Mouse (Mus musculus) hindbrain, embryonic 13.5 days (tissue): ENCODE measurements around the gene Spata6. TPM values are rescaled to one million over a fixed set of nuclear protein-coding genes. Genes with fewer than 3 reads are reported as not detected.

Experiments
- ATAC-seq: fragments of 200-750 bp; cut with Nextera tagmentation; 2 replicates; pipeline ENCODE4 v1.8.0; 2017; ENCODE audit warnings: moderate TSS enrichment; ENCODE audit not compliant: low FRiP score
- H3K27ac ChIP-seq: fragments of 300-500 bp; sonication (generic); 2 replicates; pipeline ENCODE4 v1.5.1; 2015; ENCODE audit warnings: inconsistent platforms, mild to moderate bottlenecking, moderate library complexity
- H3K27me3 ChIP-seq: fragments of 300-500 bp; sonication (generic); 2 replicates; pipeline ENCODE4 v1.6.1; 2015; ENCODE audit warnings: mild to moderate bottlenecking, inconsistent platforms
- H3K36me3 ChIP-seq: fragments of 300-500 bp; sonication (generic); 2 replicates; pipeline ENCODE4 v1.6.1; 2015; ENCODE audit warnings: mild to moderate bottlenecking, inconsistent platforms
- H3K4me1 ChIP-seq: fragments of 300-500 bp; sonication (generic); replicated peaks from 2 replicates; pipeline ENCODE4 v1.6.1; 2015; ENCODE audit warnings: inconsistent platforms
- H3K4me2 ChIP-seq: fragments of 300-500 bp; sonication (generic); 2 replicates; pipeline ENCODE4 v1.6.1; 2015; ENCODE audit warnings: inconsistent platforms, mild to moderate bottlenecking, moderate library complexity
- H3K4me3 ChIP-seq: fragments of 300-500 bp; sonication (generic); 2 replicates; pipeline ENCODE4 v1.5.1; 2015; ENCODE audit warnings: mild to moderate bottlenecking, inconsistent platforms
- H3K9ac ChIP-seq: fragments of 300-500 bp; sonication (generic); 2 replicates; pipeline ENCODE4 v1.6.1; 2015; ENCODE audit warnings: mild to moderate bottlenecking, inconsistent platforms
- H3K9me3 ChIP-seq: fragments of 300-500 bp; sonication (generic); 2 replicates; pipeline ENCODE4 v1.6.1; 2016; ENCODE audit warnings: inconsistent platforms
- WGBS: fragments of 180-500 bp; shearing (Covaris S2); methylation state at CpG from one replicate; pipeline ENCODE4 v1.1.7; 2015; 5-methylcytosine and 5-hydroxymethylcytosine counted together
- polyA plus RNA-seq: library from polyadenylated mRNA; unstranded; fragments of >200 nt; fragmentation: Nextera tagmentation; extraction: Ambion mirVana; gene quantifications from 2 replicates; pipeline ENCODE4 v1.2.1, GENCODE M21; 2015

The Spata6 gene
- polyA plus RNA-seq, result 16.8 and 20.6 TPM in 2 replicates

DNA sequence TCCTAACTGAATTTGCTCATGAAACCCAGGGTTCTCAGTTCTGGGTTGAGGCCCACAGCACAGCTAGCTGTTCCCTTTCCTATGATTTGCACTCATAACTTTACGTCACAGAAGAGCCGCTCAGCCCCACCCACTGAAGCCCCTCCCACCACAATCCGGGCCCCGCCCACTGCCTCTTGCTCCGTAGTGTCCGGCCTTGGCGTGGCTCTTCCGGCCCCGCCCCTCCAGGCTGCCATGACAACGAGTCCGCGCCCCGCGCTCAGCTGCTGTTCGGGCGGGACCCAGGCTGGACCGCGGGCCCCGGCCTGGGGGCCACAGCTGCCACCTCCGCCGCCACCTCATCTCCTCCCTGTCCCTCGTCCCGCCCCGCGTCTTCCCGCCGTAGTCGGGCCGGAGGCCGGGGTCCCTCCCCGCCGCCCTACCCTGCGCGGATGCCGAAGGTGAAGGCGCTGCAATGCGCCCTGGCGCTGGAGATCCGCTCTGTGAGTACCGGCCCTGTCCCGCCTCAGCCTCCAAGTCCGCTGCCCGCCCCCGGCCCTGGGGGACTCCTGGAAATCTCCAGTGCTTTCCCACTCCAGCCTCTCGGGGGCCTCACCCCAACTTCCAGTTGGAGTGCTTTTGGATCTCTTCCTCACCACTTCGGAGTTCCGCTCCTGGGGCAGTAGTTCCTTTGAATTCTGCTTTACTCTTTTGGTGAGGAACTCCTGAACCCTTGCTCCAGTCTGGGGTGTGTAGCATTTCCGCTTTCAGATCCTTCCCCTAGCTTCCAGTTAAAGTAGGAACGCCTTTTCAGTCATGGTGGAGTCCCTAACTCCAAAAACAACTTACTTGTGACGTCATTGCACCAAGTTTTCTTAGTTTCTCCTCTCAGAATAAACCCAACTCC, at the start of gene Spata6:
Gene Spata6, plus strand, starts transcription at position 209 of the 886 bp plus-strand sequence.
- H3K27ac ChIP-seq, result peak within 1 kb of the TSS; percentile 56
- WGBS, result 1% methylated on average over 50 of the region's 50 CpGs
- peak within 1 kb of the TSS; percentile 71 for H3K4me3 ChIP-seq
- no peaks in the 10 kb centered on the region for H3K27me3 ChIP-seq
- peak within 1 kb of the TSS; percentile 80 for H3K9ac ChIP-seq
- peak; percentile 94 for ATAC-seq
- H3K4me2 ChIP-seq, result peak within 1 kb of the TSS; percentile 82
- H3K36me3 ChIP-seq, result no peaks in the 10 kb centered on the region
- no peaks in the 10 kb centered on the region for H3K9me3 ChIP-seq
- H3K4me1 ChIP-seq, result peaks cover 11% of the 10 kb centered on the region

DNA sequence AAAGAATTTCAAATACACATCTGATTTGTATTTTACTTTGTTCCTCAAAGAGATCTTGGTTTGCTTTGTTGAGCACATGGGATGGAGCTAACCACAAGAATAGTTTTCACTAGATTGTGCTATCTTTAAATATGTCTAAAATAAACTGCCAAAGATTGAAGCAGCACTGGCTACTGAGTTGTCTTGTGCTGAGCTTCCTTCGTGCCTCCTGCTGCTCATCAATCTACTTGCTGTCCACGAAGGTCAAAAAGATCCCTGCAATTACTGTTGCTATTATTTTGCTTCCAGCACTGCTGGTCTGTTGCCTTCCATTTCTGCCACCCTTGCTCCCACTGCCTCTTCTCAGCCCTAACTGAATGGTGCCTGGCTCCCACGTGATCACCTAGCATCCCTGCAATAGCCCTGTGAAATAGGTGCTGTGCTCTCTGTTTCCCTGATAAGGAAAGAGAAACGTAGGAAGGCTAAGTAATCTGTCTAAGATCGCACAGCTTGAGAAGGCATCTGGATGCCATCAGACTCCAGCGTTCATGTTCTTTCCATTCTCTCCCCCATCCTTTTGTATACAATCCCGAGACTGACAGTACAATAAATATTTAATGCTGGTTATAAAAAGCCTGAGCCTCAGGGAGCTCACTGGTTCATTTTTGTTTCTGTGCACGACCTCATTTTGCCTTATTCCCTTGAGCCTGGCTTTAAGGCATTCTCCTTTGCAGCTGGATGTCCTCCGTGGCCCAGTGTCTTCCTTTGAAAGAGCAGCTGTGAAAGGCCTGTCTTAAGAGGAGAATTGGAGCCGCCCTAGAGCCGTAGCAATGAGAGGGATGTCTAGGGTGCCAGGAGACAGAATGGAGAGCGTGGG, 49.0 kb upstream of the Spata6 start:
- H3K9ac ChIP-seq, result no peak overlapping the region
- WGBS, result 21% methylated on average over 12 of the region's 12 CpGs

DNA sequence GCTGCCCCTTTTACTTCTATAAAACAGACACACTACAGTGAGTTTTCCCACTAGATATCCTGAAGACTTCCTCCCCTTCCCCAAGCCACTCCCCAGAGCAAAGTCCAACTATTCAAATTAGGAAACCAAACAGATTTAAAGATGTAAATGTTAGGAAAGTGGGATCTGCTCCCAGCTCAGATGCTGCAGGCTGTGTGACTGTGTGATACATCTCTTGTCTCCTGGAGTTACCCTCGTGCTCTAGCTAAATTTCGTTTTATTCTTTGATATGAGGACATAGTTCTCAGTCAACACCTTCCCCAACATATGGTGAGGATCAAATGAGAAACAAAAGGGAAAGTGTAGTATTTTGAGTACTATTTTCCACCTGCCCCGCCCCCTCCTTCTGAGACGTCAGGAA, 48.3 kb upstream of the Spata6 start:
- no peak for ATAC-seq
- Histone ChIP-seq H3K4me3 (no peak overlapping the region), H3K9me3 (no peaks in the 10 kb centered on the region), H3K4me1 (peaks cover 15% of the 10 kb centered on the region), H3K27me3 (0 out of 2 replicates have a peak, but pooled peaks cover 2% of the 10 kb centered on the region), H3K9ac (no peak overlapping the region), H3K36me3 (no peaks in the 10 kb centered on the region), H3K27ac (peak overlapping the region; percentile 75), H3K4me2 (no peak overlapping the region)
- 65% methylated on average over 4 of the region's 4 CpGs for WGBS

More for the DNA sequence above, 49.0 kb upstream of the Spata6 start:
- H3K36me3 ChIP-seq, result no peaks in the 10 kb centered on the region
- no peak overlapping the region for H3K4me3 ChIP-seq
- peak overlapping the region; percentile 75 for H3K27ac ChIP-seq
- ATAC-seq, result peak; percentile 60
- no peaks in the 10 kb centered on the region for H3K9me3 ChIP-seq
- 0 out of 2 replicates have a peak, but pooled peaks cover 6% of the 10 kb centered on the region for H3K27me3 ChIP-seq
- no peak overlapping the region for H3K4me2 ChIP-seq
- peaks cover 15% of the 10 kb centered on the region for H3K4me1 ChIP-seq

DNA sequence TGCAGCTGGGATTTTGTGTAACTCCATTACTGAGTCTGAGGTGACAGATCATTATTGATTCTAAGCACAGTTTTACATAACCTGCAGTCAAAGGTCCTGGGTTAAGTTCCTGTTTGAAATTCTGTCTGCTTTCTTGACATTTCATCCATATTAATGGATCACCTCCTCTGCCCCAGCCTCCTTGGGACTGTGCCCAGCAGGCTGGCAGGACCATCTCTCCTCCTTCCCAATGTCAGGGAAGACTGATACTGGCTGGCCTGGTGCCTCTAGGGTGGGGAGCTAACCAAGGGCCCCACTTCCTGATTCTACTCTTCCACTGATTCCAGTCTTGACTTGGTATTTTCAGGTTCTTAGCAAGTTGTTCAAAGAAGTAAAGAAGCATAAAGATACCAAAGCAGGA, 45.9 kb upstream of the Spata6 start:
- Histone ChIP-seq H3K27ac (no peak overlapping the region), H3K9ac (no peak overlapping the region), H3K27me3 (no peaks in the 10 kb centered on the region), H3K4me3 (no peak overlapping the region), H3K36me3 (no peaks in the 10 kb centered on the region), H3K4me1 (peaks cover 15% of the 10 kb centered on the region), H3K9me3 (no peaks in the 10 kb centered on the region), H3K4me2 (no peak overlapping the region)
- no peak for ATAC-seq

DNA sequence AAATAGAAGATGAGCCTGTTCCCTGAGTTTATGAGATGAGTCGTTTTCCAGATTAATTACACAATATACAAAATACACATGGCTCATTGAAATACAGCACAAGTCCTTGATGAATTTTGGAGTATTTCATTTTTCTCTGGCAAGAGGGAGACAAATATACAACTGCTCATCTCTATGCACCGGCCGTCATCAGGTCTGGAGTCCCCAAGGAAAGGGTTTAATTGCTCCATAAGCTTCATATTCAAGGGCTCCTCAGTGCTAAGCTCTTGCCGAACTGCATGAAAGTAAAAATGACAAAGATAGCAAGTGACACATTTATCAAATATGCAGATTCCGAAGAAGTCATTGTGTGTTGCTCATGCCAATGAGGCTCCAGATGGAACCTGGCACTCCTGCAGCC, 37.9 kb upstream of the Spata6 start:
- H3K27me3 ChIP-seq, result 0 out of 2 replicates have a peak, but pooled peaks cover 3% of the 10 kb centered on the region
- H3K9ac ChIP-seq, result no peak overlapping the region
- H3K36me3 ChIP-seq, result no peaks in the 10 kb centered on the region
- H3K27ac ChIP-seq, result no peak overlapping the region
- 55% methylated on average over 5 of the region's 5 CpGs for WGBS
- no peaks in the 10 kb centered on the region for H3K9me3 ChIP-seq
- ATAC-seq, result 0 out of 2 replicates have a peak, but pooled peaks have one; percentile 41
- H3K4me2 ChIP-seq, result no peak overlapping the region
- H3K4me1 ChIP-seq, result 0 out of 2 replicates have a peak, but pooled peaks cover 11% of the 10 kb centered on the region
- H3K4me3 ChIP-seq, result no peak overlapping the region

DNA sequence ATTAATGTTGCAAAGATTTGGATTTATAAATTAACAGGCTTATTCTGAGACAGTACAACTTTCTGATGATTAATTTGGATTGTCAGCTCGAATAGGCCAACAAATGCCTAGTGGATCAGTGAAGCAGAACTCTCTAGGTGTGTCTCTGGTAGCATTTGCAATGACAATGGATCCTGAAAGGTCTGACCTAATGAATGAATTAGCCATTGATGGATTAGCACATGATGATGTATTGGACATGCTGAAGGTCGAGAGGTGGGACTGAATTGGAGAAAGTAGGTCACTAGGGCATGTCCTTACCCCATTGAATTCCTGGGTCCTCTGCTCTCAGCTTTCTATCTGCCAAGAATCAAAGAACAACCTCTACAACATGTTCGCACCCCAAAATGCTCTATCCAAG, 37.0 kb upstream of the Spata6 start:
- no peak for ATAC-seq
- no peak overlapping the region for H3K9ac ChIP-seq
- no peak overlapping the region for H3K4me3 ChIP-seq
- H3K27ac ChIP-seq, result no peak overlapping the region
- 0 out of 2 replicates have a peak, but pooled peaks cover 3% of the 10 kb centered on the region for H3K27me3 ChIP-seq
- 76% methylated on average over 3 of the region's 3 CpGs for WGBS
- no peak overlapping the region for H3K4me2 ChIP-seq
- no peaks in the 10 kb centered on the region for H3K36me3 ChIP-seq
- no peaks in the 10 kb centered on the region for H3K9me3 ChIP-seq
- peaks cover 13% of the 10 kb centered on the region; the same call in 1 of the 2 replicates for H3K4me1 ChIP-seq

DNA sequence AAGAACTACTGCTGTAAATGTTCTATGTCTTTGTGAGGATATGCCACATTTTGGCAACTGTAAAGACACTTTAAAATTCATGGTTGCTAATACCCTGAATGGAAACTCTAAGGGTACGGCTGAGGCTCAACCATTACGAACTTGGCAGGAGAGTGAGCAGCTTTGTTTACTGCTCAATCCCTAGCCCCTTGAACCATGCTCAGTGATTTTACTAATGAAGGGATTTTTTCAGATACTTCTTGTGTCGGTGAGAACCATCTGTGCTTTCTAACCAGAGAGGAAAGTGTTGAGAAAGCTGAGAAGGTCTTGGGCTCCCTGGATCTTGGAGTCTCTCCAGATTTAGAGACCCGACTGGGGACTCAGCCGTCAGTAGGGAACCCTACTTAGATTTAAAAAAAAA, 35.9 kb upstream of the Spata6 start:
- Histone ChIP-seq H3K4me3 (no peak overlapping the region), H3K9ac (no peak overlapping the region), H3K4me2 (no peak overlapping the region), H3K27ac (no peak overlapping the region), H3K4me1 (peaks cover 13% of the 10 kb centered on the region; the same call in 1 of the 2 replicates), H3K36me3 (no peaks in the 10 kb centered on the region), H3K9me3 (no peaks in the 10 kb centered on the region), H3K27me3 (0 out of 2 replicates have a peak, but pooled peaks cover 3% of the 10 kb centered on the region)
- 79% methylated on average over 5 of the region's 5 CpGs for whole genome bisulfite sequencing
- no peak for ATAC-seq

DNA sequence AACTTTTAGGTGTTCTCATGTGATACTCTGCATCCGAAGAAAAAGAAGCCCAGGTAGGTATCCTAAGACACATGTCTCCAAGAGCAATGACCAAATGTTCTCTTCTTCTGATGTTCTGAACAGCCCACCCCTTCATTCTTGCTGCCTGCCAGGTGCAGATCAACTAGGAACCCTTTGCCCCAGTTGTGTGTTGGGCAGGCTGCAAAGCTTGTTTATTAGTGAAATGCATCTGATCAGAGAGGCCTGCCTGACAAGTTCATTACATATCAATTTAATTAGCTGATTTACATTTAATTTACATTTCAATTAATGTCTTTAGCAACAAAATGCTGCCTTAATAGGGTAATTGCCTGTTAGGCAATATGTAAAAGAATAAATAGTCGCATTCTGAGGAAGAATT, 33.8 kb upstream of the Spata6 start:
- ATAC-seq, result no peak
- 57% methylated on average over 2 of the region's 2 CpGs for WGBS

DNA sequence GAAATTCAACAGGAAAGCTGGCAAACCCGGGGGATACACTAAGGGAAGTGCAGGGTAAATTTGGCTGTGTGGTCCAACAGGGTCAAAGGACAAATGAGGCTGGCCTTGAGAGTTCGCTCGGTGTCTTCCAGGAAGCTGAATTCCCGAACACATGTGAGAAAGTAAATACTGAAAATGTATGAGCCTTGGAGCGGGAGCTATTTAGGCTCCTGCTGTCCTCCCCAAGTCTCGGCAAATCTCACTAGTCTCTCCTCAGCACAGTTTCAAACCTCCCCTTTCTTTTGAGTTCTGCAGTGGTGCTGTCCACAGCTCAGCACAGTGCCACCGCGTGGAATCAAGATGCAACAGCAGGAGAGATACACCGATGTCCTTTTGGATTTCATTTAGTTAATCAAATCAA, 32.8 kb upstream of the Spata6 start:
- 0 out of 2 replicates have a peak, but pooled peaks cover 3% of the 10 kb centered on the region for H3K27me3 ChIP-seq
- 0 out of 2 replicates have a peak overlapping the region, but pooled peaks have one; percentile 26 for H3K4me2 ChIP-seq
- no peak overlapping the region for H3K27ac ChIP-seq
- H3K9me3 ChIP-seq, result no peaks in the 10 kb centered on the region
- 10% methylated on average over 9 of the region's 9 CpGs for WGBS
- H3K4me1 ChIP-seq, result peaks cover 21% of the 10 kb centered on the region
- ATAC-seq, result peak; percentile 67
- no peak overlapping the region for H3K4me3 ChIP-seq
- no peaks in the 10 kb centered on the region for H3K36me3 ChIP-seq
- H3K9ac ChIP-seq, result no peak overlapping the region

More for the DNA sequence above, 33.8 kb upstream of the Spata6 start:
- Histone ChIP-seq H3K4me1 (peaks cover 13% of the 10 kb centered on the region; the same call in 1 of the 2 replicates), H3K4me2 (no peak overlapping the region), H3K9ac (no peak overlapping the region), H3K9me3 (no peaks in the 10 kb centered on the region), H3K27me3 (0 out of 2 replicates have a peak, but pooled peaks cover 3% of the 10 kb centered on the region), H3K36me3 (no peaks in the 10 kb centered on the region), H3K27ac (no peak overlapping the region), H3K4me3 (no peak overlapping the region)

DNA sequence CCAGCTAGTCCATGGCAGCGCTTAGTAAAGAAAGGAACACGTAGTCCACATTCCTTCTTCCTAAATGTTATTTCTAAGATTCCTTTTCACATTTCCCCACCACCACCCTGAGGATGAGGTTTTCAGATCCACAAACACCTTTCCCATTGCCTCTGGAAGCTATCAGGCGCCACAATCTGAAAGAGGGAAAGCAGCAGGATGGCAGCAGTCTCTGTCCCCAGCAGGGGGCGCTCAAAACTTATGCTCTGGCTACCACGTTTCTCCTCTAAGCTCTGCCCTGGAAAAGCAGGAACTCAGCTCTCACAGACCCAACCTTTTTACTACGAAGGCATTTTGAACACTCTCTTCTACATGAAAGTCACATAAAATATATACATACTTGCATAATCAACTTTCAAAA, 32.2 kb upstream of the Spata6 start:
- H3K9ac ChIP-seq, result no peak overlapping the region

DNA sequence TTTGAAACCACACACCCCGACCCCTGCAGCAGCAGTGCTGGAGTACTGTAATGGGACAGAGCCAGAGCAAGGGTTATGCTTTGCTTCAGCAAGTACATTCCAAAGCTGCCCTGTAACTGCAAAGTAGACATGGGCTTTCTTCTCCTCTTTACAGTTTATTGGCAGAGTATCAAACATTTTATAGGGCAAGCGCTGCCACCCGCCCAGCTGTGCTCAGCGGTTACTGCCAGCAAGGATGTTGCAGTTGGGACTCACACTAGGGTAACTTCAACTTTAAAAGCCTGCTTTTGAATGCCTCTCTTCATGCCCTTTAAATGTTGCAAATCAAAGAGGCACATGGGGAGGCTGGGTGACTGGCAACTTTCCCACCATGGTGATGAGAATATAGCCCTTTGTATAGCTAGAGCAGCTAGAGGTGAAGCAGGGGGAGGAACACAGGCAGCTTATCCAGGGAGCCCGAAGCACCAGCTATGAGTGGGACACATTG, 28.7 kb upstream of the Spata6 start:
- ATAC-seq, result peak; percentile 79
- WGBS, result 47% methylated on average over 5 of the region's 5 CpGs
- no peaks in the 10 kb centered on the region for H3K27me3 ChIP-seq
- H3K9me3 ChIP-seq, result no peaks in the 10 kb centered on the region
- 0 out of 2 replicates have a peak overlapping the region, but pooled peaks have one; percentile 20 for H3K27ac ChIP-seq
- H3K9ac ChIP-seq, result no peak overlapping the region
- H3K4me2 ChIP-seq, result no peak overlapping the region
- H3K4me1 ChIP-seq, result peaks cover 15% of the 10 kb centered on the region
- no peak overlapping the region for H3K4me3 ChIP-seq
- no peaks in the 10 kb centered on the region for H3K36me3 ChIP-seq

More for the DNA sequence above, 32.2 kb upstream of the Spata6 start:
- Histone ChIP-seq H3K27me3 (0 out of 2 replicates have a peak, but pooled peaks cover 3% of the 10 kb centered on the region), H3K4me1 (peaks cover 21% of the 10 kb centered on the region), H3K4me3 (no peak overlapping the region), H3K27ac (no peak overlapping the region), H3K9me3 (no peaks in the 10 kb centered on the region), H3K4me2 (peak overlapping the region; percentile 15), H3K36me3 (no peaks in the 10 kb centered on the region)
- WGBS, result 16% methylated on average over 6 of the region's 6 CpGs
- ATAC-seq, result no peak

DNA sequence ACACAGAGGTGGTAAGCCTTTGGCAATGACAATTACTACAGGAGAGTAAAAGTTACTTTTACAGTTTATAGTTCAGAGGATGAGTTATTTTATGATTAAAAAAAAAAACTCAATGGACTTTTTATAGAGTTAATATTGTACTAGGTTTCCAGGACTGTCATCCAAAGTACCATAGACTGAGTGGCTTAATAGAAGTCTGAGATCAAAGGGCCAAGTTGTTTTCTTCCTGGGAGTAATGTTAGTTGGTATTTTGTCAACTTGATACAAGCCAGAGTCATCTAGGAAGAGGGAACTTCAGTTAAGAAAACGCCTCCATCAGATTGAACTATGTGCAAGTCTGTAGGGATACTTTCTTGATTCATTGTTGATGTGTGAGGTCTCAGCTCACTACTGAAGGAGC, 18.4 kb upstream of the Spata6 start:
- WGBS, result 82% methylated on average over 1 of the region's 1 CpGs
- H3K27ac ChIP-seq, result no peak overlapping the region
- H3K27me3 ChIP-seq, result no peaks in the 10 kb centered on the region
- H3K36me3 ChIP-seq, result no peaks in the 10 kb centered on the region
- H3K4me2 ChIP-seq, result no peak overlapping the region
- ATAC-seq, result no peak
- no peak overlapping the region for H3K4me3 ChIP-seq
- no peaks in the 10 kb centered on the region for H3K4me1 ChIP-seq
- H3K9me3 ChIP-seq, result no peaks in the 10 kb centered on the region
- H3K9ac ChIP-seq, result no peak overlapping the region
